Mouse (Mus musculus) heart, embryonic 12.5 days (tissue): Measurements from ENCODE around the gene Tshr. TPM values are rescaled to one million over a fixed set of nuclear protein-coding genes. Genes with fewer than 3 reads are reported as not detected.

Source experiments
- ATAC-seq: fragments of 200-750 bp; cut with Nextera tagmentation; 2 replicates; pipeline ENCODE4 v1.8.0; 2017; ENCODE audit warnings: moderate TSS enrichment, moderate library complexity; ENCODE audit not compliant: insufficient number of reproducible peaks, low FRiP score
- H3K27ac ChIP-seq: fragments of 300-500 bp; sonication (generic); 2 replicates; pipeline ENCODE4 v1.5.1; 2016; ENCODE audit warnings: mild to moderate bottlenecking, moderate library complexity; ENCODE audit not compliant: poor library complexity, severe bottlenecking
- H3K27me3 ChIP-seq: fragments of 300-500 bp; sonication (generic); replicated peaks from 2 replicates; pipeline ENCODE4 v1.6.1; 2016; ENCODE audit warnings: mild to moderate bottlenecking, moderate library complexity
- H3K36me3 ChIP-seq: fragments of 300-500 bp; sonication (generic); 2 replicates; pipeline ENCODE4 v1.6.1; 2016; ENCODE audit warnings: mild to moderate bottlenecking, moderate library complexity
- H3K4me1 ChIP-seq: fragments of 300-500 bp; sonication (generic); replicated peaks from 2 replicates; pipeline ENCODE4 v1.6.1; 2016; ENCODE audit warnings: mild to moderate bottlenecking
- H3K4me2 ChIP-seq: fragments of 300-500 bp; sonication (generic); 2 replicates; pipeline ENCODE4 v1.6.1; 2016; ENCODE audit warnings: mild to moderate bottlenecking, moderate library complexity
- H3K4me3 ChIP-seq: fragments of 300-500 bp; sonication (generic); 2 replicates; pipeline ENCODE4 v1.5.1; 2016; ENCODE audit warnings: mild to moderate bottlenecking
- H3K9ac ChIP-seq: fragments of 300-500 bp; sonication (generic); 2 replicates; pipeline ENCODE4 v1.6.1; 2016; ENCODE audit warnings: mild to moderate bottlenecking, moderate library complexity
- H3K9me3 ChIP-seq: fragments of 300-500 bp; sonication (generic); replicated peaks from 2 replicates; pipeline ENCODE4 v1.6.1; 2016; ENCODE audit warnings: mild to moderate bottlenecking, moderate library complexity
- WGBS: fragments of 180-500 bp; shearing (Covaris S2); methylation state at CpG from one replicate; pipeline ENCODE4 v1.1.7; 2016; 5-methylcytosine and 5-hydroxymethylcytosine counted together
- polyA plus RNA-seq: library from polyadenylated mRNA; unstranded; fragments of >200 nt; fragmentation: Nextera tagmentation; extraction: Ambion mirVana; gene quantifications from 2 replicates; pipeline ENCODE4 v1.2.1, GENCODE M21; 2016

Gene Tshr
- polyA plus RNA-seq, 1 experiment from 2014 or later: 0.08 TPM

DNA sequence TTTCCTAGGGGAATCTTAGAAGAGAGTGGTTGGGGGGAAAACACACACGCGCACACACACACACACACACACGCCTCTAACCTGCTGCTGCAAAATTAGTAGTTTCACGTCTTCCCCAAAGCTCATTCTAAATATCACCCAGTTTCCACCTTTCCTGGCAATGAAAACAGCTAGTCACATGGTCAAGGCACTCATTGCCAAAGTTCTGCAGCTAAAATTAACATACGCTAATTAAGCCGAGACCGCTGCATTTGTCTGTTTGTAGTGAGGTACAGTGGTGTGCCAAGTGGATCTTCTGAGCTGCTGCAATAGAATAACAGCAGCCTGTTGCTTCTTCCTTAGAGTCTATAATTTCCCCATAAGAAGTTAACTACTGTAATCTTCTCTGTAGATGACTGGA, 32.5 kb downstream of the Tshr start:
- no peak overlapping the region for H3K27ac ChIP-seq
- H3K9me3 ChIP-seq: 0 out of 2 replicates have a peak, but pooled peaks cover 3% of the 10 kb centered on the region
- H3K9ac ChIP-seq: no peak overlapping the region
- peaks cover 5% of the 10 kb centered on the region; the same call in 1 of the 2 replicates for H3K4me1 ChIP-seq
- no peak overlapping the region for H3K4me2 ChIP-seq
- ATAC-seq: no peak
- no peaks in the 10 kb centered on the region for H3K36me3 ChIP-seq
- H3K27me3 ChIP-seq: no peaks in the 10 kb centered on the region
- 90% methylated on average over 7 of the region's 7 CpGs for WGBS
- no peak overlapping the region for H3K4me3 ChIP-seq

DNA sequence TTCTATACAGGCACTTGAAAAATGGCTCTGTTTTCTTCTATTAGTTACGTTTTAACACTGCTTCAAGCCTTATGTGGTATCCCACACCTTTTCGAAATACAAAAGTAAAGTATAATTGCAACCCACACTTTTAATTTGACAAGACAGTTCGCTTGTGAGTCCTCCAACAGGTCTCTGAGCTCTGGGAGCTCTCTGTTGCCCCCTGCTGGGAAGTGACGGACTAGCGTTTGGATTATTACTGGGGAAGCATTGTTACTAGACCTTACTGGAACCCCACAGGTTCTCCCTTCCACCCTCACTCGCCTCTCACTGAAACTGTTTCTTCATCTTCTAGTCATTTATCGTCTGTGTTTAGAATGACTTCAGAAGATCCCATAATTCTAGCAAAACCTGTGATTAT, 34.4 kb downstream of the Tshr start:
- no peaks in the 10 kb centered on the region for H3K36me3 ChIP-seq
- 41% methylated on average over 7 of the region's 7 CpGs for WGBS

GRCm38 (mm10) chr12:91421272-91421671, 36.9 kb downstream of the Tshr start:
- Histone ChIP-seq H3K4me1 (peaks cover 5% of the 10 kb centered on the region; the same call in 1 of the 2 replicates), H3K36me3 (no peaks in the 10 kb centered on the region), H3K27ac (no peak overlapping the region), H3K9me3 (0 out of 2 replicates have a peak, but pooled peaks cover 3% of the 10 kb centered on the region), H3K9ac (no peak overlapping the region), H3K4me3 (no peak overlapping the region), H3K27me3 (no peaks in the 10 kb centered on the region), H3K4me2 (no peak overlapping the region)
- 54% methylated on average over 9 of the region's 9 CpGs for WGBS
- no peak for ATAC-seq

More for the DNA sequence above, 34.4 kb downstream of the Tshr start:
- H3K4me2 ChIP-seq: no peak overlapping the region
- H3K27me3 ChIP-seq: no peaks in the 10 kb centered on the region
- 0 out of 2 replicates have a peak, but pooled peaks cover 3% of the 10 kb centered on the region for H3K9me3 ChIP-seq
- no peak overlapping the region for H3K27ac ChIP-seq
- H3K4me1 ChIP-seq: peaks cover 5% of the 10 kb centered on the region; the same call in 1 of the 2 replicates
- ATAC-seq: no peak
- H3K9ac ChIP-seq: no peak overlapping the region
- no peak overlapping the region for H3K4me3 ChIP-seq

- H3K4me2 ChIP-seq: no peak overlapping the region
- no peaks in the 10 kb centered on the region for H3K36me3 ChIP-seq
- H3K4me3 ChIP-seq: no peak overlapping the region
- no peak overlapping the region for H3K9ac ChIP-seq
- no peaks in the 10 kb centered on the region for H3K9me3 ChIP-seq
- no peak overlapping the region for H3K27ac ChIP-seq
- no peaks in the 10 kb centered on the region for H3K27me3 ChIP-seq
- peaks cover 5% of the 10 kb centered on the region; the same call in 1 of the 2 replicates for H3K4me1 ChIP-seq
- 71% methylated on average over 11 of the region's 11 CpGs for WGBS
- no peak for ATAC-seq
These were observed 38.9 kb downstream of the Tshr start for GRCm38 (mm10) chr12:91423125-91423820.

GRCm38 (mm10) chr12:91426499-91426898, 42.1 kb downstream of the Tshr start:
- Histone ChIP-seq H3K4me2 (no peak overlapping the region), H3K4me3 (no peak overlapping the region), H3K9ac (no peak overlapping the region), H3K9me3 (no peaks in the 10 kb centered on the region), H3K36me3 (no peaks in the 10 kb centered on the region), H3K4me1 (peaks cover 2% of the 10 kb centered on the region; the same call in 1 of the 2 replicates), H3K27ac (no peak overlapping the region), H3K27me3 (no peaks in the 10 kb centered on the region)
- 62% methylated on average over 4 of the region's 4 CpGs for WGBS
- no peak for ATAC-seq

DNA sequence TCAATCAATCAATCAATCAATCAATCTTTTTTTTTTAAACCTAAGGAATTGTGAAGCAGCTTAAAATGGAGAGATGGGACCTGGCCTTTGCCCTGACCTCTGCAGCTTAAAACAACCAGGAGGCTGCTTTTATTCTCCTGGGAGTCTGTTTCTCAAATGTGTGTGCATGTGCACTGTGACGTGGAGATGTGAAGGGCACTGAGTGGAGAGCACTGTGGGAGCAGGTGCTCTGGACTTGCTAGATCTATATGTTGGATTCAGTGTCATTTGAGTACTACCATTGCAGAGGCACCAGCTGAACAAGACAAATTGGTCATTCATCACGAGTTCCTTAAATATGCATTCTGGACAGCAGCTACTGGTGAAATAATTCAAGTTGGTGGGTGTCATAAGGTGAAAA, 42.8 kb downstream of the Tshr start:
- H3K4me2 ChIP-seq: no peak overlapping the region
- no peaks in the 10 kb centered on the region for H3K4me1 ChIP-seq
- no peak overlapping the region for H3K4me3 ChIP-seq
- no peaks in the 10 kb centered on the region for H3K27me3 ChIP-seq
- H3K27ac ChIP-seq: no peak overlapping the region
- no peak overlapping the region for H3K9ac ChIP-seq
- H3K9me3 ChIP-seq: no peaks in the 10 kb centered on the region
- WGBS: 67% methylated on average over 2 of the region's 2 CpGs
- H3K36me3 ChIP-seq: no peaks in the 10 kb centered on the region
- ATAC-seq: no peak

DNA sequence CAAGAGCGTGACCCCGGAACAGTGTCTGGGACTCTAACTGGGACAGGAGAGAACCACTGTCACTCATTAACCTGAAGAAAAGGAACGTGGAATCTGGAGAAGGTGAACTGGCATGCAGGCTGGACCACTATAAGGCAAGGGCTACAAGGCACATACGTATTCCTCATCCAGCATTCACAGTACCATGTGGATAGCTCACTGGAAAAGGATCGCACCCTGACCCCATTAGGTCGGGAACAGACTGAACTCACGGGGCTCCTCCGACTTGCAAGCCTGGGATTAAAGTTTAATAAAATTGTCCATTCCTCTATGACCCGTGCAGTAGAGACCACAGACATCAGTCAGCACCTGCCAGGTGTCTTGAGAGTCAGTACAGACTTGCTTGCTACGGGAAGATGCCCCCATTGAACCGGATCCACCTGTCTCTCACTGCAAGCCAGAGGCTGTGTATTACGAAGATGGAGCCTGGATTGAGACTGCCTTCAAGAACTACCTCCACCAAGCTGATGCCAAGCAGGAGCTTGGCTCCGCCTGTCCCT, 97.9 kb downstream of the Tshr start:
- ATAC-seq: no peak

DNA sequence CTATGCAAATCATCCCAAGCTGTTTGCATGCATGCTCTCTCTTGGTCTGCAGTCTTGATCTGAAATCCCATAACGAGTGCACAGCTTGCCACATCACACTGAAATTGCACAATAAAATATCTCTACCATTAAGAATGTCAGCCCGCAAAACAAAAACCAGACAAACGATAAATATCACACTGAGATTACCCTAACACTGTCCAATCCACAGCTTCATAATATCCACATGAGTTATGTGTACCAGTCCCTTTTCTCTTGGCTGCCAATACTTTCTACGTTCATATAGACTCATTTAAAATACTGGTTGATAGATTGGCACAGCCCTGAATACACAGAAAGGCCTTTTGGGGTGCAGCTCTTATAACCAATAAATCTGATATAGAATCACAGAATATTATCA, 102.0 kb downstream of the Tshr start:
- no peak overlapping the region for H3K9ac ChIP-seq
- no peaks in the 10 kb centered on the region for H3K36me3 ChIP-seq
- H3K27me3 ChIP-seq: no peaks in the 10 kb centered on the region
- no peaks in the 10 kb centered on the region for H3K4me1 ChIP-seq
- H3K9me3 ChIP-seq: no peaks in the 10 kb centered on the region
- H3K4me3 ChIP-seq: no peak overlapping the region
- no peak for ATAC-seq
- H3K27ac ChIP-seq: no peak overlapping the region
- WGBS: 75% methylated on average over 4 of the region's 4 CpGs
- no peak overlapping the region for H3K4me2 ChIP-seq

More for the DNA sequence above, 97.9 kb downstream of the Tshr start:
- H3K4me1 ChIP-seq: no peaks in the 10 kb centered on the region
- no peak overlapping the region for H3K9ac ChIP-seq
- H3K9me3 ChIP-seq: no peaks in the 10 kb centered on the region
- H3K27me3 ChIP-seq: no peaks in the 10 kb centered on the region
- WGBS: 86% methylated on average over 13 of the region's 13 CpGs
- no peak overlapping the region for H3K4me2 ChIP-seq
- H3K4me3 ChIP-seq: no peak overlapping the region
- no peak overlapping the region for H3K27ac ChIP-seq
- H3K36me3 ChIP-seq: no peaks in the 10 kb centered on the region

- no peak for ATAC-seq
These were observed 104.0 kb downstream of the Tshr start for GRCm38 (mm10) chr12:91488406-91488805.

DNA sequence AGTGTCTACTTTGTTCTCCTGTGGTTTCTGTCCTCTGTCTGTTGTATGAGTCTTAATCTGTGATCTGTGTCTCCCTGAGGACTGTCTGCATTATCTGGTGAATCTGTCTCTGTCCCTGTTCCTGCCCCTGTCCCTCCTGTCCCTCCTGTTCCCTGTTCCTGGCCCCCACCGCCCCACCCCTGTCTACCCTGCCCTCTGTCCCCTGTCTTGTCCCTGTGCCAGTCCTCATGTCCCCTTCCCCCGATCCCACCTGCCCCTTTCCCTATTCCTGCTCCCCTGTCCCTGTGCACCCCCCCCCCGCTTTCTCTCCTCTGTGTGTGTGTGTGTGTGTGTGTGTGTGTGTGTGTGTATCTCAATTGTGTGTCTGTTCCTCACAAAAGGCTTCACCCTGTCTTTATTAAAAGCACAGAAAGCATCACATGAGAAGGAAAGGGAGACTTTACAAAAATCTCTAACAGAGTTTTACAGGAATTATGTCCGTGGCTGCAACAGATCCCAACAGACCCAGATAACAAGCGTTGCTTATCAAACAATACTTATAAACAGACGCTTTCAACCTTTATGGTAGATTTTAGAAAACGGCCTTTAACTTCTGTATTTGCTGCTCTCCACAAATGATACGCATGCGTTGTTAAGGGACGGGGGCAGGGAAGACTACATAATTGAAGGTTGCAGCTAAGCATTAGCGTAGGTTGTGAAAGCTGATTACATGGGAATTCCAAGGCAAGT, 111.3 kb downstream of the Tshr start:
- ATAC-seq: no peak
- WGBS: 57% methylated on average over 11 of the region's 11 CpGs

More at GRCm38 (mm10) chr12:91488406-91488805, 104.0 kb downstream of the Tshr start:
- 49% methylated on average over 3 of the region's 3 CpGs for WGBS
- H3K9ac ChIP-seq: no peak overlapping the region
- no peak overlapping the region for H3K27ac ChIP-seq
- no peaks in the 10 kb centered on the region for H3K9me3 ChIP-seq
- no peaks in the 10 kb centered on the region for H3K27me3 ChIP-seq
- H3K4me1 ChIP-seq: no peaks in the 10 kb centered on the region
- H3K4me3 ChIP-seq: no peak overlapping the region
- H3K4me2 ChIP-seq: no peak overlapping the region
- H3K36me3 ChIP-seq: no peaks in the 10 kb centered on the region

DNA sequence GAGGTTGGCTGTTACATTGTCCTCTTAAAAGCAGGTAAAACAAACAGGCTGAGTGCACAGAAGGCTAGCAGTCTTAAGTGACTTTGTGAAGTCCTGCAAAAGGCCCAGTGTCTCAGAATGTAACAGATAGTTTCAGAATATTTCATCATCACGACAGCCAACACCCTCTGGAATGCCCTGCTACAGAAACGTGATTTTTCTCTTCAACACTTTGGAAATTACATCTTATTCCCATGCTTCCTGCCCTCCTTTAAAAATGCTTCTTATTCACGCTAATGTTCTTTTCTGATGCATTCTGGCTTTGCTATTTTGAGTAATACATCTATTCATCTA, 111.8 kb downstream of the Tshr start:
- Histone ChIP-seq H3K4me1 (no peaks in the 10 kb centered on the region), H3K9ac (no peak overlapping the region), H3K27ac (no peak overlapping the region), H3K36me3 (no peaks in the 10 kb centered on the region), H3K27me3 (no peaks in the 10 kb centered on the region), H3K4me2 (peak overlapping the region; percentile 21; the same call in 1 of the 2 replicates), H3K4me3 (no peak overlapping the region), H3K9me3 (no peaks in the 10 kb centered on the region)
- ATAC-seq: no peak
- WGBS: 57% methylated on average over 3 of the region's 3 CpGs

More for the DNA sequence above, 111.3 kb downstream of the Tshr start:
- Histone ChIP-seq H3K4me1 (no peaks in the 10 kb centered on the region), H3K4me2 (peak overlapping the region; percentile 21; the same call in 1 of the 2 replicates), H3K9ac (no peak overlapping the region), H3K27ac (no peak overlapping the region), H3K9me3 (no peaks in the 10 kb centered on the region), H3K4me3 (no peak overlapping the region), H3K27me3 (no peaks in the 10 kb centered on the region), H3K36me3 (no peaks in the 10 kb centered on the region)
